Mouse (Mus musculus): ENCODE results near the gene Dnase1l1.

The Dnase1l1 gene

GRCm38 (mm10) chrX:74270062-74270901 is 11.9 kb downstream of the Dnase1l1 start, which contains the start of gene Rpl10:
Gene Rpl10 (plus strand): TSS chrX:74270812.
- DNase-seq (ENCODE audit: low read depth, low spot score): no peak

- DNase-seq (ENCODE audit: low read depth, low spot score): no peak
These were observed 12.4 kb downstream of the Dnase1l1 start for GRCm38 (mm10) chrX:74269736-74270061.

GRCm38 (mm10) chrX:74257746-74258145 is 24.4 kb downstream of the Dnase1l1 start:
- no peak for DNase-seq (ENCODE audit: low read depth, low spot score)

- no peak for DNase-seq (ENCODE audit: low read depth, low spot score)
These were observed 27.1 kb downstream of the Dnase1l1 start for GRCm38 (mm10) chrX:74254888-74255565.

GRCm38 (mm10) chrX:74254153-74254887 is 27.8 kb downstream of the Dnase1l1 start, which contains the start of gene Emd:
Gene Emd (plus strand): TSS chrX:74254687.
- no peak for DNase-seq (ENCODE audit: low read depth, low spot score)

- no peak for DNase-seq (ENCODE audit: low read depth, low spot score)
These were observed 32.5 kb downstream of the Dnase1l1 start, which contains the start of gene Flna for GRCm38 (mm10) chrX:74249615-74250014. Gene Flna (minus strand): TSS chrX:74249820.

- DNase-seq (ENCODE audit: low read depth, low spot score): no peak
These were observed 33.5 kb downstream of the Dnase1l1 start for GRCm38 (mm10) chrX:74248651-74249050.

GRCm38 (mm10) chrX:74246693-74247092 is 35.4 kb downstream of the Dnase1l1 start:
- no peak for DNase-seq (ENCODE audit: low read depth, low spot score)

- no peak for DNase-seq (ENCODE audit: low read depth, low spot score)
These were observed 35.9 kb downstream of the Dnase1l1 start for GRCm38 (mm10) chrX:74246213-74246681.

GRCm38 (mm10) chrX:74245687-74246086 is 36.5 kb downstream of the Dnase1l1 start:
- DNase-seq (ENCODE audit: low read depth, low spot score): no peak

- no peak for DNase-seq (ENCODE audit: low read depth, low spot score)
These were observed 37.0 kb downstream of the Dnase1l1 start for GRCm38 (mm10) chrX:74245107-74245506.

GRCm38 (mm10) chrX:74244614-74245083 is 37.5 kb downstream of the Dnase1l1 start:
- no peak for DNase-seq (ENCODE audit: low read depth, low spot score)

- no peak for DNase-seq (ENCODE audit: low read depth, low spot score)
These were observed 38.3 kb downstream of the Dnase1l1 start for GRCm38 (mm10) chrX:74243807-74244206.

- no peak for DNase-seq (ENCODE audit: low read depth, low spot score)
These were observed 38.7 kb downstream of the Dnase1l1 start for GRCm38 (mm10) chrX:74243396-74243795.

GRCm38 (mm10) chrX:74240332-74240731 is 41.8 kb downstream of the Dnase1l1 start:
- DNase-seq (ENCODE audit: low read depth, low spot score): no peak

- DNase-seq (ENCODE audit: low read depth, low spot score): no peak
These were observed 48.9 kb downstream of the Dnase1l1 start for GRCm38 (mm10) chrX:74233196-74233595.

GRCm38 (mm10) chrX:74230038-74230437 is 52.1 kb downstream of the Dnase1l1 start:
- DNase-seq (ENCODE audit: low read depth, low spot score): no peak

All from WW6 (cell line).